Mouse (Mus musculus): Measurements from ENCODE around the gene Mup16.
"Not testable (repeated sequence)": the region's sequence is repeated elsewhere in the genome, so short reads cannot be mapped to it uniquely, and the experiment has no call there.

Mup16 gene

GRCm38 (mm10) chr4:61519431-61519830, at the start of gene Mup16:
Gene Mup16 (minus strand): TSS chr4:61519531.
- DNase-seq = not testable (repeated sequence)

- peak; percentile 16 for DNase-seq
Observed at GRCm38 (mm10) chr4:61555887-61556286, 36.6 kb upstream of the Mup16 start.

All from right cerebral cortex, postnatal 4 days (tissue).